Mouse (Mus musculus) heart, adult 10 weeks (tissue): Measurements from ENCODE around the gene Olfr351. TPM values are rescaled to one million over a fixed set of nuclear protein-coding genes. Genes with fewer than 3 reads are reported as not detected.

ENCODE experiments used
- polyA plus RNA-seq: library from polyadenylated mRNA; stranded (reverse); fragments of 350-450 nt; fragmentation: Illumina TruSeq; extraction: RNeasy Lipid Tissue Mini Kit (QIAGEN cat#74804); gene quantifications from one replicate; pipeline ENCODE4 v1.2.3, GENCODE M21; 2014; ENCODE audit warnings: low read depth, low replicate concordance

Gene Olfr351
- polyA plus RNA-seq, result not detected

DNA sequence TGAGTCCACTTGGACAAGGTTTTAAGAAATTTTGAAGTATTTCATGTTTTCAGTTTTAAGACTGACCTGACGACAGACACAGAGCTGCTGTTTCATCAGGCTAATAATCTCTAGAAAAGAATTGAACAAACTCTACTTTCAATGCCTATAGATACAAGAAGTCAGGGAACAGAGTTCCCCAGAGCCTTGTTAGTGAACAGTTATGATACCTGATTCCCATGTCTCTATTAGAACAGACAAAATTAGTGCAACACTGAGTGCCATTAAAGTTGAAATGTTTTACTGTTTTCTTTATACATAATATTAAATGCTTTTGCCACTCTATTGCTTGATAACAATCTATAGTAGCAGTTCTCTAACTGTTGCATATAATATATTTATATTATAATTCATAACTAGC lies at the start of gene Olfr351:
Gene Olfr351 (minus strand): TSS at position 101 of the 400 bp plus-strand sequence.

DNA sequence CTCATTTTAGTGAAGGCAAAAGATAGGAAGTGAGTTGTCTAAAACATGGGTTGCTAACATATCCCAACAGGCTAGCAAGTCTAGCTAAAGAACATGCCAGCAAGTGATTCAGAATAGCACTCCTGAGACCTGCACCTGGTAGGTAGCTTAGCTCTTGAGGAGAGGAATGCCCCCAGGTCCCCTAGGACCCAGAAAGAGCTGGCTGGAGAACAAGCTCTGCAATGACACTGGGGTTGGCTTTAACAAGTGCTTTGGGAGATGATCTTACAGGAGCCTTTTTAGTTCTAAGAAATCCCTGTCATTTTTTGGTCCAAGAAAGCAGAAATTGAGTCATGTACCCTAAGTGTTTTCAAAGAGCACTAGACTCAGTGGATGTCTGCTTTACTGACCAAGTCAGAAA lies 42.9 kb upstream of the Olfr351 start, which contains the start of gene Olfr354:
Gene Olfr354 (plus strand): TSS at position 301 of the 400 bp plus-strand sequence.

DNA sequence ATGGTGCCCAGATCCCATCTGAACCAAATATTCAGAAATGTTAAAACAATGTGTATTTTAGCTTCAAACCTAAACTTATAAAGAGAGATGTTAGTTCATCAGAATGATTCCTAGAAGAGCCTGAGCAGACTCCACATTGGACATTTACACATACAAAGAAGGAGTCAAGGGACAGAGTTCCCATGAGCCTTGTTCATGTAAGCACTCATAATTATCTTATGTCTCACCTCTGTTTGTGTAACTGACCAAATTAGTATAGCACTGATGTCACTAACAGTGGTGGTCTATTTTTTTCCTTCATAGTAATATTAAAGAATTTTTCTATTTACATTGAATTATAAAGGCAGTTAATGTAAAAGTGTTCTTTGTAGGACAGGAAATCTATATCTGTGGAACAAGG lies 30.4 kb upstream of the Olfr351 start, which contains the start of gene Olfr353:
Gene Olfr353 (minus strand): TSS at position 101 of the 400 bp plus-strand sequence.

DNA sequence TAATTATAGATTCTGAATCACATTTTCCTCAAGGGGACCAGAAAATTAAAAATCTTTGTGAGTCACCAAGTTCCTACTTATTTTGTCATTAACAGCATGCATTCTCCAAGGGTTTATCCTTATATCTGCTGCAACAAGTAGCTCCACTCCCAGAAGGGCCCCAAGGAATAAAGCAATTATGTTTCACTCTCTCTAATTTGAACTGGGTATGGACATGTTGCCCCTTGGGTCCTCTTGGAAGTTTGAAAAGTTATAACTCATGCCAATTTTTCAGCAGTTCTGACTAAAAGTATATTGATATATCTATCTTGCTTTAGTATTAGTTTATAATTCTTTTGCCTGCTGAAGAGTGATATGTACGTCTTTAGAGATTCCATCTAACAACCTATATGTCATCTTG lies 5.7 kb upstream of the Olfr351 start, which contains the start of gene Olfr352:
Gene Olfr352 (plus strand): TSS at position 301 of the 400 bp plus-strand sequence.

DNA sequence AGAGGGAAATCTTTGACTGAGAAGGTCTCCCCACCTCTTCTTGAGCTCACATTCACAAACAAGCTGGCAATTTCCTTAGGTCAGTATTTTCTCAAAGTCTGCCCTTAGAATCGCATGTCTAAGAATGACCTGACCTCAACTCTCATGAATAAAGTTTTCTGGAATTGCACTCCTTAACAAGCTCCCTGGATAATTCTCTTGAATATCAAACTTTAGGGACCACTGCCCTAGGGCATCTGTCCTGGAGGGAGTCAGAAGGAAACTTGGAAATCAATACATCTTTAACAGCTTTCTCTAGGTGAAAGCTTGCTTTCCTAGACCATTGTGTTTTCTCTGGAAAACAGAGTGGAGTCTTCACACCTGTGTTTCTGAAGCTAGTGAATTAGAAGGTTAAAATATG lies 16.4 kb downstream of the Olfr351 start, which contains the start of gene Olfr350:
Gene Olfr350 (plus strand): TSS at position 301 of the 400 bp plus-strand sequence.

DNA sequence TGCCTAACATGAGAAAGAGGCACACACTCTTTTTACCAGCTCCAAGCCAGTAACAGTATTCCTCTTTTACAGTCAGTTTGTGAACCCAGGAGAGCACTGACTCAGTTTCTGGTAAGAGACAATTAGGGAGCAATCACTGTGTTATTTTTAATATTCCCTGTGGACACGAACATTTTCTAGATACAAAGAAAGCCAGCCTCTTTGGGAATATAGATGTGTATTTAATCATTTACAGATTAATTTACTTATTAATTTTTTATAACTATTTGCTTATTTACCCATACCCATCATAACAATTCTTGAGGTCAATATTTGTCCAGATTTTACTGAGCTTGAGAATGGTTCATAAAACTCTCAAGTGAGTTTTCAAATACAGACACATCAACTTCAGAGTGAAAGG lies 45.5 kb downstream of the Olfr351 start, which contains the start of gene Olfr3:
Gene Olfr3 (minus strand): TSS at position 101 of the 400 bp plus-strand sequence.

Other genes with a start within 250 kb of the Olfr351 start
- gene Olfr345, start 222.6 kb downstream of the Olfr351 start, polyA plus RNA-seq, result not detected
- gene Olfr346, start 176.9 kb downstream of the Olfr351 start, polyA plus RNA-seq, result not detected
- gene Olfr347, start 130.8 kb downstream of the Olfr351 start, polyA plus RNA-seq, result not detected
- not detected for gene Olfr348, start 78.4 kb downstream of the Olfr351 start, polyA plus RNA-seq
- not detected for gene Olfr50, start 72.1 kb downstream of the Olfr351 start, polyA plus RNA-seq
- gene Olfr3, start 45.6 kb downstream of the Olfr351 start, polyA plus RNA-seq, result not detected
- not detected for gene Olfr350, start 16.4 kb downstream of the Olfr351 start, polyA plus RNA-seq
- not detected for gene Olfr352, start 5.8 kb upstream of the Olfr351 start, polyA plus RNA-seq
- gene Olfr353, start 30.3 kb upstream of the Olfr351 start, polyA plus RNA-seq, result not detected
- not detected for gene Olfr354, start 43.0 kb upstream of the Olfr351 start, polyA plus RNA-seq
- not detected for gene Olfr355, start 66.2 kb upstream of the Olfr351 start, polyA plus RNA-seq
- gene Olfr356, start 74.5 kb upstream of the Olfr351 start, polyA plus RNA-seq, result not detected
- gene Olfr357, start 131.2 kb upstream of the Olfr351 start, polyA plus RNA-seq, result not detected
- gene Olfr358, start 146.7 kb upstream of the Olfr351 start, polyA plus RNA-seq, result not detected
- not detected for gene Olfr360, start 203.1 kb upstream of the Olfr351 start, polyA plus RNA-seq
- gene Olfr361, start 226.6 kb upstream of the Olfr351 start, polyA plus RNA-seq, result not detected